Mouse (Mus musculus) limb, embryonic 14.5 days (tissue): ENCODE data around the gene Ube3b. TPM values are rescaled to one million over a fixed set of nuclear protein-coding genes. Genes with fewer than 3 reads are reported as not detected.

Experiments used
- ATAC-seq: fragments of 200-750 bp; cut with Nextera tagmentation; 2 replicates; pipeline ENCODE4 v1.8.0; 2017; ENCODE audit warnings: low read depth, moderate number of reproducible peaks, moderate TSS enrichment; ENCODE audit not compliant: low FRiP score
- DNase-seq: peaks from one replicate; pipeline ENCODE4 v3.0.0-alpha.2; 2015; ENCODE audit warnings: low spot score
- H3K27ac ChIP-seq: fragments of 300-500 bp; sonication (generic); replicated peaks from 2 replicates; pipeline ENCODE4 v1.5.1; 2014; ENCODE audit warnings: low read depth, mild to moderate bottlenecking, low read length, moderate library complexity, mixed read lengths
- H3K27me3 ChIP-seq: fragments of 300-500 bp; sonication (generic); 2 replicates; pipeline ENCODE4 v1.6.1; 2014; ENCODE audit warnings: low read length, mixed read lengths; ENCODE audit not compliant: control insufficient read depth, insufficient read depth
- H3K36me3 ChIP-seq: fragments of 300-500 bp; sonication (generic); 2 replicates; pipeline ENCODE4 v1.6.1; 2014; ENCODE audit warnings: mild to moderate bottlenecking, low read length, moderate library complexity, mixed read lengths; ENCODE audit not compliant: control insufficient read depth, insufficient read depth
- H3K4me1 ChIP-seq: fragments of 300-500 bp; sonication (generic); 2 replicates; pipeline ENCODE4 v1.6.1; 2014; ENCODE audit warnings: antibody characterized with exemption, low read length, mixed read lengths; ENCODE audit not compliant: control insufficient read depth, insufficient read depth
- H3K4me2 ChIP-seq: fragments of 300-500 bp; sonication (generic); replicated peaks from 2 replicates; pipeline ENCODE4 v1.6.1; 2014; ENCODE audit warnings: low read depth, mild to moderate bottlenecking, low read length, moderate library complexity; ENCODE audit not compliant: severe bottlenecking
- H3K4me3 ChIP-seq: fragments of 300-500 bp; sonication (generic); replicated peaks from 2 replicates; pipeline ENCODE4 v1.5.1; 2014; ENCODE audit warnings: low read length
- H3K9ac ChIP-seq: fragments of 300-500 bp; sonication (generic); 2 replicates; pipeline ENCODE4 v1.6.1; 2014; ENCODE audit warnings: mild to moderate bottlenecking, low read depth, low read length, moderate library complexity; ENCODE audit not compliant: severe bottlenecking
- H3K9me3 ChIP-seq: fragments of 300-500 bp; sonication (generic); 2 replicates; pipeline ENCODE4 v1.6.1; 2016; ENCODE audit warnings: low read length; ENCODE audit not compliant: control insufficient read depth
- POLR2A ChIP-seq: fragments of 200-500 bp; IDR thresholded peaks from 2 replicates; pipeline ENCODE4 v1.8.0; 2012; ENCODE audit warnings: inconsistent platforms, mild to moderate bottlenecking, moderate library complexity, borderline replicate concordance; ENCODE audit not compliant: insufficient read depth, insufficient read length; ENCODE audit errors: extremely low read depth
- WGBS: fragments of 180-500 bp; shearing (Covaris S2); extraction: QIAGEN DNeasy Blood & Tissue Kit; methylation state at CpG from one replicate; pipeline ENCODE4 v1.1.7; 2014; 5-methylcytosine and 5-hydroxymethylcytosine counted together
- polyA plus RNA-seq, 2 experiments: library from polyadenylated mRNA; depleted of rRNA in 1 of 2; stranded (reverse) in 1 of 2; unstranded in 1 of 2; fragments of >200 nt; fragmentation: Nextera tagmentation in 1 of 2; extraction: Ambion mirVana in 1 of 2; gene quantifications; 2 replicates each; pipeline versions ENCODE4 v1.2.1 to v1.2.3; 2012 to 2014

Ube3b gene
- polyA plus RNA-seq, 2 experiments = 51.2 to 57.6 TPM

DNA sequence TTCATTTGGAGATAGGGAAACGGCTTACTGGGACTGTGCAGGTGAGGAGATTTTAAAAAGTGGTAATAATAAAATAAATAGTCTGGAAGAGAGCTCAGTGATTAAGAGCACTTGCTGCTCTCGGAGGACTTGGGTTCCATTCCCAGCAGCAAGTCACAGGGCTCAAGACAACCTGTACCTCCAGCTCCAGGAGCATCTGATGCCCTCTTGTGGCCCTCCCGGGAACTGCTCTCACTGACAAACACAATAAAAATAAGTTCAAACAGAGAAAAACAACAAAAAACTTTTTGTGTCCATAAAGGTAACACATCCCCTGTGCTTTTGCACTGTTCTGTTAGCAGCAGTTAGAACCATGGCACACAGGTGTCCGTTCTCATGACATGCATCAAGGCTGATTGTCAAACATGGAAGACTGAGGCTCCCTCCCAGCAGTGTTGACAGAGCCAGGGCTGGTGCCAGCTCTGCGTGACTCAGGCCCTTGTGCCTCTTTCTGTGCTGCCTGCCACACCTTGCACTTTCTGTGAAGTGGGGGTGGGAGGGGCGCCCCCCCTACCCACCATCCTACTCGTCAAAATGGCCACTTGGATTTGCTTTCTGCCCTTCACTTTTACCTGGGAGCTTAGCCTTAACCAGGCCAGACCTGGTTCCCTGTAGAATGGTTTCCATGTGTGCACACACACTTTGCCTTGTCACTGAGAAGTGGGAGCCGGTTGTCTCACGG, 2.9 kb downstream of the Ube3b start:
- no peak for TF ChIP-seq POLR2A
- H3K4me1 ChIP-seq = peaks cover 17% of the 10 kb centered on the region
- no peak overlapping the region for H3K27ac ChIP-seq
- peaks cover 43% of the 10 kb centered on the region for H3K36me3 ChIP-seq
- H3K4me3 ChIP-seq = no peak overlapping the region
- 79% methylated on average over 9 of the region's 9 CpGs for WGBS
- no peak for ATAC-seq
- no peaks in the 10 kb centered on the region for H3K27me3 ChIP-seq
- no peaks in the 10 kb centered on the region for H3K9me3 ChIP-seq
- H3K9ac ChIP-seq = no peak overlapping the region
- DNase-seq = no peak
- H3K4me2 ChIP-seq = no peak overlapping the region

DNA sequence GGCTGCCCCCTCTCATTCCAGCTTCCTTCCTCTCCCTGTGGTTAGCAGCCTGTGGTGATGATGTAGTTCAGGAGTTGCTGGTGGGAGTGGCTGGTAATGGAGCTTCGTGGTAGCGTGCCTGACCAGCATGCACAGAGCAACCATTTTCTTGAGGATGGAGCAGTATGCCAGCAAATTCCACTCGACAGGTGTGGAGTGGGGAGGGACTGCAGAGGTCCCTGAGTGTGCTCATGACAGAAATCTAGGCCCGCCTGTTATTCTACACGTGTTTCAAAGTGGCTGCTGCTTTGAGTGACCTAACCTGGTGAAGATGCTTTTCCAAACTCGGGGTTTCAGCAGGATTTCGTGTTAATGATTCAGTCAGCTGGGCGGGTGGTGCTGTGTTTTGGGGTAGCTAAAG, 4.0 kb downstream of the Ube3b start:
- H3K36me3 ChIP-seq = peaks cover 55% of the 10 kb centered on the region
- TF ChIP-seq POLR2A = no peak
- no peak overlapping the region for H3K9ac ChIP-seq
- no peak overlapping the region for H3K4me2 ChIP-seq
- no peak overlapping the region for H3K4me3 ChIP-seq
- no peaks in the 10 kb centered on the region for H3K27me3 ChIP-seq
- H3K9me3 ChIP-seq = no peaks in the 10 kb centered on the region
- 95% methylated on average over 8 of the region's 8 CpGs for WGBS
- ATAC-seq (no peak), DNase-seq (no peak)
- no peak overlapping the region for H3K27ac ChIP-seq
- H3K4me1 ChIP-seq = peaks cover 9% of the 10 kb centered on the region

DNA sequence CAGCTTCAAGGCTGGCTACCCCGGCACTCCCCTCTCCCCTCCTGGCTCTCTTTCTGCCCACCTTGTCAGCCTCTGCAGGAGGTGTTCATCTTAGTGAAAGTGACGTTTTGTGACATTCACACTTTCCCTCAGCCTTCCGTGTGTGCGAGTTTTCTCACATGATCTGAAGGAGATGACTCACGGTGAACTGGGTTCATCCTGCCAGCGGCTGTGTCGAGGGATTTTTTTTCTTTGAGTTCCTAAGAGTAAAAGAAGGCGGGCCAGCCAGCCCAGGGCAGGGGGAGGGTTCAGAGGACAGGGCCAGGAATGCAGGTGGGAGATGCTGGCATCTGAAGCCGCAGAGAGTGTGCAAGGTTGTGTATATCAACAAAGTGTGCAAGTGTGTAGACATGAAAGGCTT, 12.8 kb downstream of the Ube3b start:
- Histone ChIP-seq H3K27me3 (no peaks in the 10 kb centered on the region), H3K9ac (no peak overlapping the region), H3K9me3 (no peaks in the 10 kb centered on the region), H3K4me2 (no peak overlapping the region), H3K36me3 (peaks cover 93% of the 10 kb centered on the region), H3K27ac (no peak overlapping the region), H3K4me3 (no peak overlapping the region), H3K4me1 (no peaks in the 10 kb centered on the region)
- DNase-seq = no peak
- TF ChIP-seq POLR2A = no peak
- ATAC-seq = no peak
- 84% methylated on average over 9 of the region's 9 CpGs for WGBS

DNA sequence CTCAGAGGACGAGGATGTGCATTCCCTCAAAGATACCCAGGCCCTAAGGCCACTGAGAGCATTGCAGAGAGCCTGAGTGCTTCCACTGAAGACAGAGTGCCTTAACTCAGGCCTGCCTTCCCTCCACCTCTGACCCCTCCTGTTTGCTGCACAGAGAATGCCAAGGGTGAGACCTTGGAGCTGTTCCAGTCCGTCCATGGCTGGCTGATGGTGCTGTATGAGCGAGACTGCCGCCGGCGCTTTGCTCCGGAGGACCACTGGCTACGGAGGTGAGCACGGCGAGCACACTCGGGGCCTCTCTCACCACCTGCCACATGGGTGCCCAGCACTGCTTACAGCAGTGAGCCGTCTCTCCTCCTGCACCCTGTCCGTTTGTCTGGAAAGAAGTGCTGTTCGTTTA, 26.2 kb downstream of the Ube3b start:
- H3K4me3 ChIP-seq = no peak overlapping the region
- no peaks in the 10 kb centered on the region for H3K27me3 ChIP-seq
- H3K9ac ChIP-seq = no peak overlapping the region
- DNase-seq (no peak), ATAC-seq (no peak)
- H3K9me3 ChIP-seq = no peaks in the 10 kb centered on the region
- no peaks in the 10 kb centered on the region for H3K4me1 ChIP-seq
- TF ChIP-seq POLR2A = no peak
- no peak overlapping the region for H3K27ac ChIP-seq
- 83% methylated on average over 14 of the region's 14 CpGs for WGBS
- H3K4me2 ChIP-seq = no peak overlapping the region
- peaks cover 98% of the 10 kb centered on the region for H3K36me3 ChIP-seq

DNA sequence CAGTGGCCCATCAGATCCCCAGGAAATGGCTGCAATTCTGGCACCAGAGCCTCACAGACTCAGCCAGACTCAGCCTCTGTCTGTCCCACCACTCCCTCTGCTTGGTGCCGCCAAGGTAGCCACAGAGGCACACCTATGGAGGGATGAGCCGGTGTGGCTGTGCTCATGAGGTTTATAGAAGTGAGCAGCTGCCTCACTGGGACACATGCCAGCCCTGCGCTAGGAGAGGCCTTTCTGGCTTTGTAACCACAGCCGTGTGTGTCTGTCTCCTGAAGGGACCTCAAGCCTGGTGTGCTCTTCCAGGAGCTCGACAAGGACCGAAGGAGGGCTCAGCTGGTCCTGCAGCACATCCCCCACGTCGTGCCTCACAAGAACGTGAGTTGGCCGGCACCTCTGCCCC, 26.9 kb downstream of the Ube3b start:
- ATAC-seq (no peak), DNase-seq (no peak)
- WGBS = 79% methylated on average over 10 of the region's 10 CpGs
- no peak overlapping the region for H3K9ac ChIP-seq
- peaks cover 98% of the 10 kb centered on the region for H3K36me3 ChIP-seq
- H3K4me3 ChIP-seq = no peak overlapping the region
- H3K27ac ChIP-seq = no peak overlapping the region
- no peak for TF ChIP-seq POLR2A
- no peaks in the 10 kb centered on the region for H3K27me3 ChIP-seq
- no peaks in the 10 kb centered on the region for H3K9me3 ChIP-seq
- no peak overlapping the region for H3K4me2 ChIP-seq
- no peaks in the 10 kb centered on the region for H3K4me1 ChIP-seq
